Mouse (Mus musculus) ES-Bruce4 (cell line): ENCODE measurements around the gene Gm20661. TPM values are rescaled to one million over a fixed set of nuclear protein-coding genes. Genes with fewer than 3 reads are reported as not detected.
A peak's percentile ranks its signal among the peaks of the same experiment; 100 is the strongest.

Source experiments
- H3K27ac ChIP-seq: 2 replicates; pipeline ENCODE4 v1.5.1; 2012; ENCODE audit warnings: low read length, inconsistent platforms; ENCODE audit not compliant: insufficient read depth
- H3K27me3 ChIP-seq: 2 replicates; pipeline ENCODE4 v1.6.1; 2012; ENCODE audit warnings: mild to moderate bottlenecking, low read length, inconsistent platforms; ENCODE audit not compliant: control insufficient read depth, poor library complexity, insufficient read depth, severe bottlenecking
- H3K36me3 ChIP-seq: 2 replicates; pipeline ENCODE4 v1.6.1; 2012; ENCODE audit warnings: inconsistent platforms, mild to moderate bottlenecking, low read length, moderate library complexity; ENCODE audit not compliant: control insufficient read depth, poor library complexity, insufficient read depth, severe bottlenecking
- H3K4me1 ChIP-seq: one replicate; pipeline ENCODE4 v1.8.1; 2011; ENCODE audit warnings: low read length; ENCODE audit not compliant: control insufficient read depth, insufficient read depth
- H3K4me3 ChIP-seq: 2 replicates; pipeline ENCODE4 v1.5.1; 2011; ENCODE audit warnings: low read depth, mild to moderate bottlenecking, low read length
- H3K9ac ChIP-seq: 2 replicates; pipeline ENCODE4 v1.6.1; 2012; ENCODE audit warnings: low read depth, mild to moderate bottlenecking, inconsistent platforms; ENCODE audit not compliant: poor library complexity, severe bottlenecking
- H3K9me3 ChIP-seq: replicated peaks from 2 replicates; pipeline ENCODE4 v1.6.1; 2012; ENCODE audit warnings: mild to moderate bottlenecking, low read length, inconsistent platforms; ENCODE audit not compliant: control insufficient read depth, poor library complexity, insufficient read depth, severe bottlenecking
- CTCF ChIP-seq: IDR thresholded peaks from one replicate; pipeline ENCODE4 v1.8.1; 2011; ENCODE audit warnings: low read depth, low read length
- EP300 ChIP-seq: IDR thresholded peaks from 2 replicates; pipeline ENCODE4 v1.6.1; 2011; ENCODE audit warnings: low read depth, low read length; ENCODE audit not compliant: insufficient read depth
- POLR2A ChIP-seq: IDR thresholded peaks from one replicate; pipeline ENCODE4 v1.8.1; 2011; ENCODE audit warnings: low read length; ENCODE audit not compliant: insufficient read depth
- polyA plus RNA-seq: library from polyadenylated mRNA; stranded (reverse); fragments of >200 nt; gene quantifications from 2 replicates; pipeline ENCODE4 v1.2.4, GENCODE M21; 2011; ENCODE audit warnings: low read depth; ENCODE audit not compliant: missing spikeins, insufficient read depth, insufficient read length

Gm20661 gene
- polyA plus RNA-seq, 1 experiment: not detected

DNA sequence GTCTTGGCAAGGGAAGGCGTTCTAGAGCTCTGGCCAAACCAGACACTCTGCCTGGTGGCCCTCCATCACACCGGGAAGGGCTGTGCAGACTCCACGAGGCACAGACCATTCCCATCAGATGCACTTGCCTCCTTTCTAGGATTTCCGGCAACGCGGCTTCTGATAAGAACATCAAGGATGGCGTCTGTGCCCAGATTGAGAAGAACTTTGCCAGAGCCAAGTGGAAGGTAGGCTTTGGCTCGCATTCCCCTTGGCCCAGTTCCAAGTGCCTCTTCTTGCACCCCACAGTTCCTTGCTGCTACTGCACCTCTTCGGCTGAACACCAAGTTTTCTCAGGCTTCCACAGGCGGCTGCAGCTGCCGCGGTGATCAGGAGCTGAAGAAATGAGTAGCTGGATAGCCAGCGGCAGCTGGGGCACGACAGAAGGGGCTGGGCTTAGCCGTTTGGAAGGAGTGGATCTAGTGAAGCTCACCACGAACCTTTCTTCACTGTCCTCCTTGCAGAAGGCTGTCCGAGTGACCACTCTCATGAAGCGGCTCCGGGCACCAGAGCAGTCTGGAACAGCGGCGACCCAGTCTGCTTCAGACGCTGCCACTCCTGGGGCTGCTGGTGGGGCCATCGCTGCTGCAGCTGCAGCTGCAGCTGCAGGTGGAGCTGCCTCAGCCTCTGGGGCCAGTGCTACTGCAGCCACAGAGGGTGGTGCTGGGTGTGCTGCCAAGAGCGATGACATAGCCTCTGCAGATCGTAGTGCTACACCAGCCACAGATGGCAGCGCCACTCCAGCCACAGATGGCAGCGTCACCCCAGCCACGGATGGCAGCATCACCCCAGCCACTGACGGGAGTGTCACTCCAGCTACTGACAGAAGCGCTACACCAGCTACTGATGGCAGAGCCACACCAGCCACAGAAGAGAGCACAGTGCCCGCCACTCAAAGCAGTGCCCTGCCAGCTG, 35.3 kb upstream of the Gm20661 start:
- no peak overlapping the region for H3K4me3 ChIP-seq
- H3K27me3 ChIP-seq: no peaks in the 10 kb centered on the region
- H3K4me1 ChIP-seq: no peaks in the 10 kb centered on the region
- H3K9me3 ChIP-seq: no peaks in the 10 kb centered on the region
- no peak for TF ChIP-seq EP300
- TF ChIP-seq POLR2A: no peak
- no peak for TF ChIP-seq CTCF
- no peaks in the 10 kb centered on the region for H3K36me3 ChIP-seq
- H3K9ac ChIP-seq: no peak overlapping the region
- no peak overlapping the region for H3K27ac ChIP-seq

GRCm38 (mm10) chr9:107949184-107949921, 33.5 kb upstream of the Gm20661 start:
- Histone ChIP-seq H3K36me3 (no peaks in the 10 kb centered on the region), H3K27me3 (no peaks in the 10 kb centered on the region), H3K9ac (no peak overlapping the region), H3K9me3 (no peaks in the 10 kb centered on the region), H3K4me1 (no peaks in the 10 kb centered on the region), H3K4me3 (no peak overlapping the region), H3K27ac (no peak overlapping the region)
- no peak for TF ChIP-seq POLR2A
- no peak for TF ChIP-seq EP300
- TF ChIP-seq CTCF: no peak

DNA sequence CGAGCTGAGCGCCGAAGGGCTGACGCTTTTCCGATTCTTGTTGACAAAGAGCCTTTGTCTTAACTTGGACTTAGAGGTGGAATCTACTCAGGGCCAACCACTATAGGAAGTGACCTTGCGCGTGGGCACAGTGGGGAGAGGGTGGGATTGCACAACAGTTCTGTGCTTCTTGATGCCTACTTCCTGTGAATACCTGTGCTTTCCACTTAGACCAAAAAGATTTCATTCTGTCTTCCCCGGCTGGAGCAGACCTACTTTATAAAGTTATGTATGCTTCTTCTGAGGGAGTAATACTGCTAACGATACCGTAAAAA, 33.0 kb upstream of the Gm20661 start, which contains the start of gene Traip:
Gene Traip (plus strand): TSS at position 215 of the 314 bp plus-strand sequence.
- H3K4me3 ChIP-seq: peak within 1 kb of the TSS; percentile 64
- no peak within 1 kb of the TSS for H3K27ac ChIP-seq
- H3K36me3 ChIP-seq: no peaks in the 10 kb centered on the region
- no peak for TF ChIP-seq POLR2A
- no peak for TF ChIP-seq CTCF
- no peak for TF ChIP-seq EP300
- no peaks in the 10 kb centered on the region for H3K4me1 ChIP-seq
- H3K9me3 ChIP-seq: no peaks in the 10 kb centered on the region
- H3K9ac ChIP-seq: peak within 1 kb of the TSS; percentile 11; the same call in 1 of the 2 replicates
- no peaks in the 10 kb centered on the region for H3K27me3 ChIP-seq

- Histone ChIP-seq H3K36me3 (no peaks in the 10 kb centered on the region), H3K27ac (no peak overlapping the region), H3K4me3 (peak overlapping the region; percentile 64), H3K4me1 (no peaks in the 10 kb centered on the region), H3K9me3 (no peaks in the 10 kb centered on the region), H3K9ac (peak overlapping the region; percentile 11; the same call in 1 of the 2 replicates), H3K27me3 (no peaks in the 10 kb centered on the region)
- TF ChIP-seq EP300: no peak
- TF ChIP-seq POLR2A: no peak
- no peak for TF ChIP-seq CTCF
Measured at GRCm38 (mm10) chr9:107950460-107951355, 32.1 kb upstream of the Gm20661 start.

DNA sequence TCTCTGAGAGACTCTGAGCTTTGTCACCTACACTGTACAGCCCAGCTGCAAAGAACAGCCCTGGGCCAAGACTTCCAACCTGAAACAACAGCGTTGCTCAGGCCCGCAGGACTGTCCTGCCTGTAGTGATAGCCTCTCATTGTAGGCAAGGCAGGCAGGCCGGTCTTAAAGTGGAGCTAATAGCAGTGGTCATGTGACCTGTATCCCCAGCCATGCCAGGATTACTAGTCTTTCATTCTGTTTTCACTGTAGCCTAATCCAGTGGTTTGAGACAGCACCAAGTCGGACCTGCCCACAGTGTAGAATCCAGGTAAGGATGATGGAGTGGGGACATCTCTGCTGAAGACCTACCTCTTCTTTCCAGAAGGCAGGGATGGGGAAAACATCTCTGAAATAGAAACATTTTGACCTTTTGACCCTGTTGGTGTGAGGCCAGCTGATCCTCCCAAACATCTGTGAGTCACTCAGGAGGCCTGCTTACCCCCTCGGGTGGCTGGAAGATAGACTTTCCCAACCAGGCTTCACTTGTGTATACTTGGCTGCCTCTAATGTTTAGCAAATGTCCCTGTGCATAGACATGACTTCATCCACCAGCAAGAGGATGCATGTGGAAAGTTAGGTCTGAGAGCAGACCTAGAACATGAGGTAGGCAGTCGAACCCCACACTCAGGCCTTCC, 27.1 kb upstream of the Gm20661 start:
- no peak overlapping the region for H3K9ac ChIP-seq
- TF ChIP-seq EP300 (no peak), CTCF (no peak), POLR2A (no peak)
- no peaks in the 10 kb centered on the region for H3K36me3 ChIP-seq
- H3K27ac ChIP-seq: no peak overlapping the region
- H3K4me3 ChIP-seq: no peak overlapping the region
- no peaks in the 10 kb centered on the region for H3K9me3 ChIP-seq
- H3K27me3 ChIP-seq: no peaks in the 10 kb centered on the region
- H3K4me1 ChIP-seq: no peaks in the 10 kb centered on the region
